Mouse (Mus musculus) lung, postnatal 25 days (tissue): Measurements from ENCODE around the gene Olfr132.
"Not testable (repeated sequence)": the region's sequence is repeated elsewhere in the genome, so short reads cannot be mapped to it uniquely, and the experiment has no call there.

ENCODE experiments used
- DNase-seq: peaks from one replicate; pipeline ENCODE4 v3.0.0; 2022; ENCODE audit warnings: low spot score

The Olfr132 gene

DNA sequence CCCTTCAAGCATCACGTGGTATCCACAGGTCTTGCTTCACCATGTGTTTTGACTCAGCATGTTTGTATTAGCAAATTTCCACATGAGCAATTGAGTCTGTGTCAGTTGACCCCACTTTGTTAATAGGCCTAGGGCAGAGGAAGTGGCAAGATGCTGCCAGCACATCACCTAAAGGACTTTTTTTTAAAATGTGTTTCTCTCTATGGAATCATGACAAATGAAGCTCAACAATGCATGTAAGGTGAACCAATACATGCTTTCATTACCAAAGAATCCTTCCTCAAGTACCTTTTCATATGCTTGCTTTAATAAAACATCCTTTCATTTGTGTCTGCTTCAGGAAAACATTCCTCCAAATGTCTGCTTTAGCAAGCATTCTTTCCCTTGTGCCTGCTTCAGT is at the start of gene Olfr132:
TSS of gene Olfr132 (minus strand) at position 101 of the 400 bp plus-strand sequence.
- DNase-seq, result no peak

GRCm38 (mm10) chr17:38171088-38171487 is 36.8 kb upstream of the Olfr132 start, which contains the start of gene Olfr134:
Gene Olfr134, plus strand, starts transcription at chr17:38171388.
- DNase-seq, result no peak

- DNase-seq, result no peak
Measured at GRCm38 (mm10) chr17:38144981-38145380, 10.7 kb upstream of the Olfr132 start, which contains the start of gene Olfr133. Gene Olfr133, plus strand, starts transcription at chr17:38145281.

DNA sequence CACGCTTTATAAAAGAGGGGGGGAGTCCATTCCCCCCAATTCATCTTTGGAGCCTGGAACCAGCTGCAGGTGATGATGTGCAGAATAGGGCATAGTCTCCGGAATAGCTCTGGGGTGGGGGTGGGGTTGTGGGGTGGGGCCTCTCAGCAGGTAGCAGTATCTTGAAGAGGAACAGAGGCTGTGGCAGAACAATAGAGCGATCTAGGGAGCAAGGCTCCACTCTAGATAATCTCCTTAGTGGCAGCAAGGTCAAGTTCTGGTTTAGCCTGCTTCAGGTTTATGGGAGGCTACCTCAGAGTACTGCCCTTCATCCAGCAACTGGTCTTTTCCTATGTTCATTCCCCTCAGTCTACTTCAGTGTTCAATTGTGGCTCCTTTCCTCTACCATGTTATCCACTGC is 9.0 kb downstream of the Olfr132 start:
- not testable (repeated sequence) for DNase-seq

DNA sequence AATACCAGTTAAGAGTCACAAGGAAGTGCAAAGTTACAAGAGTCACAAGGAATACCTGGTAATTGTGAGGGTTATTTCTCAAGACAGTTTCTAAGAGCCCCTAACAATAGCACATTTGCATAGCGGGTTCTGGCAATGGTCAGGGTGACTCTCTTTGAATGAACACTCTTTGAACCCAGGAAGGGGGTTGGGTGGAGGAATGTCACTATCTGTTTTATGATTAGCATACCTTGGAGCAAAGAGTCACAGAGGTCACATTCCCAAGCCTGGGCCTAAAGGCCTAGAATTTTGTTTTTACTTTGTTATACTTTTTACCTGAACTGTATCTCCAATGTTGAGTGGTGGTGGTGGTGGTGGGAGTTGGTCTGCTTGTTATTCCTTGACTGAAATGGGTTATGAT is 10.1 kb downstream of the Olfr132 start:
- DNase-seq, result not testable (repeated sequence)

- DNase-seq, result no peak
Measured at GRCm38 (mm10) chr17:38088593-38088992, 45.7 kb downstream of the Olfr132 start, which contains the start of gene Olfr131. Gene Olfr131, minus strand, starts transcription at chr17:38088693.

- DNase-seq, result no peak
Measured at GRCm38 (mm10) chr17:38082364-38082763, 52.0 kb downstream of the Olfr132 start.
